Mouse (Mus musculus): ENCODE measurements around the gene Tmem255a. TPM values are rescaled to one million over a fixed set of nuclear protein-coding genes. Genes with fewer than 3 reads are reported as not detected.

Gene Tmem255a
- polyA plus RNA-seq, 1 experiment, result 1.3 TPM

- TF ChIP-seq CTCF (IDR thresholded peaks at IDR 0.05; ENCODE audit: extremely low read depth, insufficient read depth, insufficient read length, insufficient replicate concordance), result no peak
- TF ChIP-seq POLR2A (IDR thresholded peaks at IDR 0.05; ENCODE audit: low read depth, low read length), result no peak
- WGBS, result 44% methylated on average over 2 of the region's 2 CpGs
- H3K36me3 ChIP-seq (ENCODE audit: control insufficient read depth, insufficient read depth, low read length), result no peaks in the 10 kb centered on the region
- DNase-seq (ENCODE audit: low read depth in 1 of 2, low spot score in 2 of 2), result peak in 1 of 2 experiments; percentile 34
- no peaks in the 10 kb centered on the region for H3K27me3 ChIP-seq (ENCODE audit: control insufficient read depth, insufficient read depth, low read length)
- no peaks in the 10 kb centered on the region; the same call in 1 of the 2 replicates for H3K4me1 ChIP-seq (ENCODE audit: control insufficient read depth, insufficient read depth, insufficient read length)
- H3K27ac ChIP-seq (ENCODE audit: insufficient read depth, low read length), result no peak overlapping the region
- no peak overlapping the region for H3K4me3 ChIP-seq (ENCODE audit: extremely low read depth, insufficient read depth, insufficient read length)
Observed at GRCm38 (mm10) chrX:38237731-38238130, 14.5 kb downstream of the Tmem255a start.

DNA sequence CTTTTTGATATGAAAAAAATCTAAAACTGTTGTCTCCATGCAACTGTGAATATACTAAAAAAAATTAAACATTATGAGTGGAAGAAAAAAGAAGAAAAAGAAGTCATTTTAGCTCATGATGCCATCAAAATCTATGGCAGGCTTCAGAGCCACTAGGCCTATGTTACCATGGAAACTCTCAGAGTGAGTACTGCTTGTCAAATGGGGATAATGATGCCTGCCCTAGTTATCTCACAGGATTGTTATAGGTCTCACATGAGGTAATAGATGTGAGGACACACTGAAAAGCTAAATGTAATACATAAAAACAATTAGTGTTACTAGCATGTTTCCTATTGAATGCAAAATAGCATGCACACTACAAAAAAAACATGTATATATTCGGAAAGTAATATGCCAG lies 22.4 kb downstream of the Tmem255a start:
- no peak for DNase-seq (ENCODE audit: low read depth in 1 of 2, low spot score in 2 of 2)
- Histone ChIP-seq H3K4me3 (ENCODE audit: extremely low read depth, insufficient read depth, insufficient read length) (no peak overlapping the region), H3K27me3 (ENCODE audit: control insufficient read depth, insufficient read depth, low read length) (no peaks in the 10 kb centered on the region), H3K36me3 (ENCODE audit: control insufficient read depth, insufficient read depth, low read length) (no peaks in the 10 kb centered on the region), H3K27ac (ENCODE audit: insufficient read depth, low read length) (no peak overlapping the region), H3K4me1 (ENCODE audit: control insufficient read depth, insufficient read depth, insufficient read length) (no peaks in the 10 kb centered on the region; the same call in 1 of the 2 replicates)
- no peak for TF ChIP-seq CTCF (IDR thresholded peaks at IDR 0.05; ENCODE audit: extremely low read depth, insufficient read depth, insufficient read length, insufficient replicate concordance)
- no peak for TF ChIP-seq POLR2A (IDR thresholded peaks at IDR 0.05; ENCODE audit: low read depth, low read length)
- 78% methylated on average over 1 of the region's 1 CpGs for WGBS

- no peak for DNase-seq (ENCODE audit: low read depth in 1 of 2, low spot score in 2 of 2)
- no peaks in the 10 kb centered on the region for H3K36me3 ChIP-seq (ENCODE audit: control insufficient read depth, insufficient read depth, low read length)
- 64% methylated on average over 2 of the region's 2 CpGs for WGBS
- peaks cover 2% of the 10 kb centered on the region; the same call in 1 of the 2 replicates for H3K4me1 ChIP-seq (ENCODE audit: control insufficient read depth, insufficient read depth, insufficient read length)
- H3K4me3 ChIP-seq (ENCODE audit: extremely low read depth, insufficient read depth, insufficient read length), result no peak overlapping the region
- TF ChIP-seq POLR2A (IDR thresholded peaks at IDR 0.05; ENCODE audit: low read depth, low read length) (no peak), CTCF (IDR thresholded peaks at IDR 0.05; ENCODE audit: extremely low read depth, insufficient read depth, insufficient read length, insufficient replicate concordance) (no peak)
- no peak overlapping the region for H3K27ac ChIP-seq (ENCODE audit: insufficient read depth, low read length)
- H3K27me3 ChIP-seq (ENCODE audit: control insufficient read depth, insufficient read depth, low read length), result no peaks in the 10 kb centered on the region
Observed at GRCm38 (mm10) chrX:38222757-38223156, 29.5 kb downstream of the Tmem255a start.

DNA sequence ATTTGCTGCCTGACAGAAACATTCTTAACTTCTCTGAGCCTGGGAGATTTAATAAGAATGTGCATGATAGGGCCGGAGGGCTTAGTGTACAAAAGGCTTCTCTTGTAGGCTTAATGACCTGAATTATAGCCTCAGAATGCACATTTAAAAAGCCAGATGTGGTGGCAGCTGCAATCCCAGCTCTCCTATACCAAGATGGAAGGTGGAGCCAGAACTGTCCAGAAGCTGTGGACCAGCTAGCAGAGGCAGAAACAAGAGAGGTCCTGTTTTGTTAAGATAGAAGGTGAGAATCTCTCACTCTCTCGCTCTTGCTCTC lies 34.6 kb downstream of the Tmem255a start:
- TF ChIP-seq POLR2A (IDR thresholded peaks at IDR 0.05; ENCODE audit: low read depth, low read length), result no peak
- TF ChIP-seq CTCF (IDR thresholded peaks at IDR 0.05; ENCODE audit: extremely low read depth, insufficient read depth, insufficient read length, insufficient replicate concordance), result no peak
- WGBS, result 93% methylated on average over 2 of the region's 2 CpGs
- H3K36me3 ChIP-seq (ENCODE audit: control insufficient read depth, insufficient read depth, low read length), result no peaks in the 10 kb centered on the region

DNA sequence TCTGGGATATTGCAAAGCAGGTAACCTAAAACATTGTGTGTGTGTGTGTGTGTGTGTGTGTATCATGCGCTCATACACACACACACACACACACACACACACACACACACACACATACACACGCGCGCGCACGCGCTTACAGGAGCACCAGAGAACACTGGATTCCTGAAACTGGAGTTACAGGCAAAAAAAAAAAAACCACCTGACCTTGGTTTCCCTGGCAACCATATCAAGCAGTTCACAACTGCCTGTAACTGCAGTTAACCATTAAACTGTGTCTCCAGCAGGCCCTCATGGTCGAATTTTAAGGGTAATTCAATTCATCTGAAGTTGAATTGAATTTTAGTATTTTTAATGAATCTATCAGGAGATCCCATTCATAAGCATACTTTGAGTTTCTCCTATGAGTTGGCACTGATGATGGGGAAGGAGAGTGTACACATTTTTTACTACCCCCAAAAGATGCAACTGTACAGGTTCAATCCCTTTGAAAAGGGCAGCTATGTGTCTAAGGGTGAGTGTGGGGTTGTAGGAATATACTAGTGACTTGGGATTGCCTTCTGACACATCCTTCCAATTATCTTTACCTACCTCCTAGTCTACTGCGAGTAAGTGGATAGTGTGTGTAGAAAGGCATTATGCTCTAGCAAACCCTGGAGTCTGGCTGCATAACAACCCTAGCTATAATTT lies 35.1 kb downstream of the Tmem255a start:
- no peak for DNase-seq (ENCODE audit: low read depth in 1 of 2, low spot score in 2 of 2)
- H3K27me3 ChIP-seq (ENCODE audit: control insufficient read depth, insufficient read depth, low read length), result no peaks in the 10 kb centered on the region
- H3K27ac ChIP-seq (ENCODE audit: insufficient read depth, low read length), result no peak overlapping the region
- H3K4me3 ChIP-seq (ENCODE audit: extremely low read depth, insufficient read depth, insufficient read length), result no peak overlapping the region
- 87% methylated on average over 9 of the region's 9 CpGs for WGBS
- H3K36me3 ChIP-seq (ENCODE audit: control insufficient read depth, insufficient read depth, low read length), result no peaks in the 10 kb centered on the region
- TF ChIP-seq CTCF (IDR thresholded peaks at IDR 0.05; ENCODE audit: extremely low read depth, insufficient read depth, insufficient read length, insufficient replicate concordance) (no peak), POLR2A (IDR thresholded peaks at IDR 0.05; ENCODE audit: low read depth, low read length) (no peak)
- peaks cover 2% of the 10 kb centered on the region; the same call in 1 of the 2 replicates for H3K4me1 ChIP-seq (ENCODE audit: control insufficient read depth, insufficient read depth, insufficient read length)

More for the DNA sequence above, 34.6 kb downstream of the Tmem255a start:
- DNase-seq (ENCODE audit: low read depth in 1 of 2, low spot score in 2 of 2), result no peak
- H3K27ac ChIP-seq (ENCODE audit: insufficient read depth, low read length), result no peak overlapping the region
- H3K27me3 ChIP-seq (ENCODE audit: control insufficient read depth, insufficient read depth, low read length), result no peaks in the 10 kb centered on the region
- peaks cover 2% of the 10 kb centered on the region; the same call in 1 of the 2 replicates for H3K4me1 ChIP-seq (ENCODE audit: control insufficient read depth, insufficient read depth, insufficient read length)
- no peak overlapping the region for H3K4me3 ChIP-seq (ENCODE audit: extremely low read depth, insufficient read depth, insufficient read length)

GRCm38 (mm10) chrX:38207392-38207791 lies 44.8 kb downstream of the Tmem255a start:
- Histone ChIP-seq H3K27ac (ENCODE audit: insufficient read depth, low read length) (no peak overlapping the region), H3K4me1 (ENCODE audit: control insufficient read depth, insufficient read depth, insufficient read length) (no peaks in the 10 kb centered on the region), H3K27me3 (ENCODE audit: control insufficient read depth, insufficient read depth, low read length) (no peaks in the 10 kb centered on the region), H3K4me3 (ENCODE audit: extremely low read depth, insufficient read depth, insufficient read length) (no peak overlapping the region), H3K36me3 (ENCODE audit: control insufficient read depth, insufficient read depth, low read length) (no peaks in the 10 kb centered on the region)
- no peak for DNase-seq (ENCODE audit: low read depth in 1 of 2, low spot score in 2 of 2)
- TF ChIP-seq CTCF (IDR thresholded peaks at IDR 0.05; ENCODE audit: extremely low read depth, insufficient read depth, insufficient read length, insufficient replicate concordance) (no peak), POLR2A (IDR thresholded peaks at IDR 0.05; ENCODE audit: low read depth, low read length) (no peak)
- 62% methylated on average over 1 of the region's 1 CpGs for WGBS

DNA sequence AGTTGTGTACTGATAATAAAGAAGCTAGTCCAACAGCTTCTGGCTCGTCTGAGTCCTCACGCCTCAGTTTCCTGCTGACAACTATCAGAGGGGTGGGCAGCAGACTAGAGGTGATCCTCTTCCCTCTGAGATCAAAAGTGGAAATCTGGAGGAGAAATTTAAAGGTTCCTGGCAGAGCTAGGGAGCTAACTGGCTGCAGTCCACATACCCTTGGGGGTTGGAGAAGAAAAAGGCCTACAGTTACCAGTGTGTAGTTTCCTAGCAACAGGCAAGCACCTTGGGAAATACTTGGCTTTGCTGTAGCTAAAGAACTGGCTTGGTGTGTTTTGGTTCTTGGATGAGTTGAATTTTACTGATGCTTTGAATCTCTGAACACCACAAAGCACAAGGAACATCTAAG lies 50.4 kb downstream of the Tmem255a start:
- no peak for DNase-seq (ENCODE audit: low read depth in 1 of 2, low spot score in 2 of 2)
- no peak overlapping the region for H3K27ac ChIP-seq (ENCODE audit: insufficient read depth, low read length)
- TF ChIP-seq CTCF (IDR thresholded peaks at IDR 0.05; ENCODE audit: extremely low read depth, insufficient read depth, insufficient read length, insufficient replicate concordance), result no peak
- TF ChIP-seq POLR2A (IDR thresholded peaks at IDR 0.05; ENCODE audit: low read depth, low read length), result no peak
- H3K4me3 ChIP-seq (ENCODE audit: extremely low read depth, insufficient read depth, insufficient read length), result no peak overlapping the region
- H3K4me1 ChIP-seq (ENCODE audit: control insufficient read depth, insufficient read depth, insufficient read length), result no peaks in the 10 kb centered on the region
- H3K36me3 ChIP-seq (ENCODE audit: control insufficient read depth, insufficient read depth, low read length), result no peaks in the 10 kb centered on the region
- H3K27me3 ChIP-seq (ENCODE audit: control insufficient read depth, insufficient read depth, low read length), result no peaks in the 10 kb centered on the region
- WGBS, result 80% methylated on average over 2 of the region's 2 CpGs

Data from spleen, adult 2 months (tissue).